Mouse (Mus musculus) bone marrow macrophage, adult 2 months (primary cell): ENCODE results near the gene Xrra1. TPM values are rescaled to one million over a fixed set of nuclear protein-coding genes. Genes with fewer than 3 reads are reported as not detected.

Source experiments
- H3K27ac ChIP-seq: 2 replicates; pipeline ENCODE4 v1.5.1; 2012; ENCODE audit warnings: low read depth, low read length; ENCODE audit not compliant: insufficient read depth
- H3K4me1 ChIP-seq: 2 replicates; pipeline ENCODE4 v1.6.1; 2012; ENCODE audit warnings: low read length; ENCODE audit not compliant: control insufficient read depth, insufficient read depth
- H3K4me3 ChIP-seq: 2 replicates; pipeline ENCODE4 v1.5.1; 2012; ENCODE audit warnings: mild to moderate bottlenecking, low read length, moderate library complexity; ENCODE audit not compliant: insufficient read depth
- CTCF ChIP-seq: IDR thresholded peaks from 2 replicates; pipeline ENCODE4 v1.5.1; 2012; ENCODE audit warnings: low read depth, mild to moderate bottlenecking, low read length, moderate library complexity
- POLR2A ChIP-seq: IDR thresholded peaks from 2 replicates; pipeline ENCODE4 v1.6.1; 2012; ENCODE audit warnings: mild to moderate bottlenecking, low read depth, low read length, borderline replicate concordance
- polyA plus RNA-seq: library from polyadenylated mRNA; stranded (reverse); fragments of >200 nt; gene quantifications from 2 replicates; pipeline ENCODE4 v1.2.4, GENCODE M21; 2012; ENCODE audit not compliant: missing spikeins, insufficient read depth, insufficient read length

The Xrra1 gene
- polyA plus RNA-seq, 1 experiment = not detected

DNA sequence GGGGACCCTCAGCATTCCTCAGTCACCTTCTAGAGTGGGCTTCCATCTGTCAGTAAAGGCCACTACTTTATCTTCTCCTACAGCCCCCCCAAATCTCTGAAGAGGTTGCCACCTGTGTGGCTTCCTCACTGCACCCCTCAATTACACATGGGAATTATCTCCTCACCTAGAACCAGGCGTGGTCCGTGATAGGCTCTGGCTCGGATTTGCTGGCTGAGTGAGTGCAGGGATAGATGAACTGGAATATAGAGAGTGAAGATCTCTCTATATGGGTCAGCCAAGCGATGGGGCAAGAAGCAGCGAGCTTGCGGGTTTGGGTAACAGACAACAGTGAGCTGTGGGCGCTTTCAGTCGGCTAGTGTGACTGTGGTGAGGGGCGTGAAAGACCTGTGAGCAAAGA is 33.4 kb upstream of the Xrra1 start:
- Histone ChIP-seq H3K4me1 (peaks cover 4% of the 10 kb centered on the region; the same call in 1 of the 2 replicates), H3K27ac (no peak overlapping the region), H3K4me3 (no peak overlapping the region)
- TF ChIP-seq CTCF = no peak
- TF ChIP-seq POLR2A = no peak

DNA sequence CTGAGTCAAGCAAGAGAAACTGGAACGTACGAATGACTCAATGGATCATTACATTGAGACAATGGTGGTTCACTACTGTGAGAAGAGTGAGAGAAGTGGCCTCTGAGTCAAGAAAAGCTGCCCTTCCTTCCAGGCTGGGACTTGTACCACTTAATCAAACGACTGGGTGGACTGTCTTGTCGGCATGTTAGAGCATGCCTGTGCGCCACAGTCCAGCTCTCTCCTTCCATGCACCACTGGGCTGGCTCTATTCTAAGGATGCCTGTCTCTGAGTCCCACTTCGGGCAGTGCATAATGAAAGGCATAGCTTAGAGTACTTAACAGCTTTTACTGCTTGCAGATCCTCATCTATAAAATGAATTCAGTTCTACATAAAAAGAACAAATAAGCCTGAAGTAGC is 32.8 kb upstream of the Xrra1 start:
- Histone ChIP-seq H3K4me3 (no peak overlapping the region), H3K27ac (no peak overlapping the region), H3K4me1 (peaks cover 4% of the 10 kb centered on the region; the same call in 1 of the 2 replicates)
- TF ChIP-seq POLR2A (no peak), CTCF (no peak)

DNA sequence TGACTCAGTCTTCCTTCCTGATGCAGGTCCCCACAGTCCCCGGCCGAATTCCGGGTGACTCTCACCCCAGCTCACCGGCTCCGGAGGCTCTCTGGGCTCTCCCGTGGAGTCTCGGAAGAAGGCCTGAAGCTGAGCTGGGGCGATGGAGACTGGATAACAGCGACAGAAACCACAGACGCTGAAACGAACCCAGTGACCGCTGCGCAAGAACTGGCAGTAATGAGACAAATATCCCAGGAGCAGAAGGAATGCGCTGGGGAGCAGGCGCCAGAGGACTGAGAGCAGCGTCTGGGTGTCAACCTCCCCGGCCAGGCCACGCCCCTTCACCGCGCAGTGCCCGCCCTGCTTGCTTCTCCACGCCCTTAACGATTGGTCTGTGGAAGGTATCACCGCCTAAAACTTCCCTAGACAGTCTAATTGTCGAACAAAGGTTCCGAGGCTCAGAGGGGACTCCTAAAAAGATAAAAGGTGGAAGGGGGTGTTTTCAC is 30.8 kb upstream of the Xrra1 start, which contains the start of gene Neu3:
TSS of gene Neu3 (minus strand) at position 335 of the 488 bp plus-strand sequence.
- H3K4me1 ChIP-seq = peaks cover 10% of the 10 kb centered on the region; the same call in 1 of the 2 replicates
- H3K27ac ChIP-seq = no peak within 1 kb of the TSS
- TF ChIP-seq CTCF (no peak), POLR2A (no peak)
- peak within 1 kb of the TSS; percentile 55 for H3K4me3 ChIP-seq

DNA sequence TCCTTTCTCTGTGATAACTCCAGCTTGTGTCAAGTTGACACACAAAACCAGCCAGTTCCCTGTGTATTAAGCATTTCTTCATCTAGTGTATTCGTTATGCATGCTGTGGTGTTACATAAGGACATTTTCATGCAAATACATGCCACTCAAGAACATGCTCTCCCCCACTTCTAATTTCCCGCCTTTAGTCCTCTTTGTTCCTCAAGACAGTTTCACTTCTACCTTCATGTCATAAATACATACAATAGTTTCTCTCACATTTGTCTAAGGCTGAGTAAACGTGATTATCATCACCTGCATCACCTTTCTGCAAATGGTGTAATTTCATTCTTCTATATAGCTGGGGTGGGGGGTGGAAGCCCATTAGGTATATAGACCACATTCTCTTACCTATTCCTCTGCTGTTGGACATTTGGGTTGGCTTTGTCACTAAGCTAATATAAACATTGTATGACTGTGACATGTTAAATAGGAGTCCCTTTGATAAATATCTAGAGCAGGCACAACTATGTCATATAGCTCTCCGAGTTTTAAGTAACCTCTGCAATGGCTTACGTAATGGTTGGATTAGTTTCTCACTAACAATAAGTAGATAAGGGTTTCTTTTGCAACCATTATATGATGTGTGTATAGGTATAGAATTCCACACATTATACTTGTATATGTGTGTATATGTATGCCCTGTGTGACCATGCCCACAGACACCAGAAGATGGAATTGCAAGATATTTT is 25.6 kb upstream of the Xrra1 start:
- H3K4me3 ChIP-seq = no peak overlapping the region
- H3K4me1 ChIP-seq = peaks cover 20% of the 10 kb centered on the region
- H3K27ac ChIP-seq = no peak overlapping the region
- TF ChIP-seq CTCF (no peak), POLR2A (no peak)

DNA sequence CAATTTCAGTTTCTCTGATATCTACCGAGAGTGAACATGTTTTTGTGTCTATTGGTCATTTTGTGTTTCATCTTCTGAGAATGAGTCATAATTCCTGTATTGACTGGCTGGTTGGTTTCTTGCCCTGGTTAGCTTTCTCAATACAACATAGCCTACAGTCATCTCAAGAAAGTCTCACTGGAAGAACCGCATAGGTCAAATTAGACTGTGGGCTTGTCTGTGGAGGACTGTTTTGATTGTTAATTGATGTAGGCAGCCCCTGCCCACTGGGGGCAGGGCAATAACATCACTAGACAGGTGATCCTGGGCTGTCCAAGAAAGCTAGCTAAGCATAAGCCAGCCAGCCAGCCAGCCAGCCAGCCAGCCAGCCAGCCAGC is 25.1 kb upstream of the Xrra1 start:
- Histone ChIP-seq H3K4me3 (no peak overlapping the region), H3K27ac (no peak overlapping the region), H3K4me1 (peaks cover 17% of the 10 kb centered on the region)
- TF ChIP-seq CTCF (no peak), POLR2A (no peak)

DNA sequence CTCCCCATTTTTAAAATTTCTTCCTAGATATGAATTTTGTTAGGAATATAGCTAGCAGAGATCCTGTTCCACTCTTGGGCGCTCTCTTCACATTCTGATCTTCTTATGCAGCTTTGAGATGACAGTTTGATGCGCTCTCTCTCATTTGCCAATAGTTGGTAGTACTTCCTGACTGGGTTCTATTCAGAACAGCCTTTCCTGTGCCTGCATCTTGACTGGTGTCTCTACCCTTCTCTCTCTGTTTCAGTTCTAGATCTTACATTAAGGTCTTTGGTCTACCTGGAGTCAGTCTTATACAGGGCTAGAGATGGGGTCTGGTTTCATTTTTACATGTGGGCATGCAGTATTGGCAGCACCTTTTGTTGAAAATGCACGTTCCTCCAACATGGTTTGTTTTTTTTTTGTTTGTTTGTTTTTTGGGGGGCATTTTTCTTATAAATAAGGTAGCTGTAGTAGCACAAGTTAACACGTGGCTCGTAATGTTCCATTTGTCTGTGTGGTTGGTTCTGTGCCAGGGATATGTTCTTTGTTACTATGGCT is 24.5 kb upstream of the Xrra1 start:
- H3K4me1 ChIP-seq = peaks cover 16% of the 10 kb centered on the region
- no peak overlapping the region for H3K4me3 ChIP-seq
- TF ChIP-seq POLR2A (no peak), CTCF (no peak)
- no peak overlapping the region for H3K27ac ChIP-seq

DNA sequence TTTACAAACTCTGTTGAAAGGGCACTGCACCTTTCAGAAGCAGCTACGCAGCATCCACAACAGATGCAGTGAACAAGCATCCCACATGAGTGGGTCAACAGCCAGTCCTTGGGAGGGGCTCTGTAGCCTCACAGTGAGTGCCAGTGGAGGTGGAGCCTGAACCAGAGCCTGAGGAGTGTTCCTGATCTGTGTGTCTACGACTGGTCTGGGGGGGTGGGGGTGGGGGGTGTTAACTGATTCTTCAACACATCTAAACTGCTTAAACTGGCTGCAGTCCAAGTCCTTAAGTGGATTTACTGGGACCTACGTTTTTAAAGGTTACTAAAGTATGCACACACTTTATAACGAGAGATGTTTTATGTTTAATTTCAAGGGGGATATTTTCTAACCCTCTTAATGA is 22.1 kb upstream of the Xrra1 start:
- no peak overlapping the region for H3K27ac ChIP-seq
- TF ChIP-seq CTCF = no peak
- H3K4me1 ChIP-seq = peaks cover 16% of the 10 kb centered on the region
- H3K4me3 ChIP-seq = no peak overlapping the region

DNA sequence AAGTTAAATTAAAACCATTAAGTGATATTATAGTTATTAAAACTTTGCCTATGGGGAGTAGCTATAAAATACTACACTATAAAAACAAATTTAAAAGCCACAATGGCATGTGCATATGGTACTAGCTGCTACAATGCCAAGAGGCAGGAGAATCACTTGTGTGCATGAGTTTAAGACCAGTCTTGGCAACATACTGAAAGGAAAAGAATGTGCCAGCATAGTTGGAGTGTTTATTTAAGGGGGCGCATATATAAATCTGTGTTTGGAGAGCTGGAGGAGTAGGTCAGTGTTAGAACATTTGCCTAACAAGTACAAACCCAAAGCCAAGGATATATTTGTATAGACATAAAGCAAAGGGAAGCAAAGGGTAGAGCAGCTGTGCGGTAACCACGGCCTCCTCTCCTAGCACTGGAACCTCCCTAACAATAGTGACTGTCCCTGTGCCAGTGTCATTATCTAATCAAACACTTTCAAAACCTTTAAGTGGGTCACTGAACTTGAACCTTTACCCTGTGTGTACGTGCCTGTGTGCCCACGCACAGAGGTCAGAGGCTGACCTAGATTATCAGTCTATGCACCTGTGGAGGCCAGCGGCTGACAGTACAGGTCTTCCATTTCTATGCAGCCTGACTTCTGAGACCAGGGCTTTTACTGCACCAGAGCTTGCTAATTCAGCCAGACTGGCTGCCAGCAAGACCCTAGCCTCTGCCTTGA is 21.4 kb upstream of the Xrra1 start:
- Histone ChIP-seq H3K27ac (no peak overlapping the region), H3K4me3 (no peak overlapping the region), H3K4me1 (peaks cover 15% of the 10 kb centered on the region)
- no peak for TF ChIP-seq POLR2A
- TF ChIP-seq CTCF = no peak

DNA sequence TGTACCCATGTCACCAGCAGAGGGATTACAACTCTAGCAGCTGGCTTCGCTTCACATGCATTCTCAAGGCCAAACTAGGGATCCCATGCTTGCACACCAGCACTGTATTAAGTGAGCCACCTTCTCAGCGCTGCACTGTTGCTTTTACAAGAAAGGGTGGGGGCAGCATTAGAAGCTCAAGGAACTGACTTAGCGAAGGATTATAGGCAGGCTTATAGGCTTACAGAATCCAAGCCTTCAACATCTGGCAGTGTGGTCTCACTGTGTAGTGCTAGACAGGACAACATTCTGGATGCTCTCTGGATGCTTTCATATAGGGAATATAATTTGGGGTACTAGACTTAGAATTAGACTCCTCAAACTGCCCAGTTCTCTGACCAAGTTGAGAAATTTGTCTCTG is 20.7 kb upstream of the Xrra1 start:
- TF ChIP-seq POLR2A = no peak
- TF ChIP-seq CTCF = no peak
- no peak overlapping the region for H3K4me3 ChIP-seq
- H3K27ac ChIP-seq = no peak overlapping the region
- H3K4me1 ChIP-seq = peaks cover 10% of the 10 kb centered on the region
